Mouse (Mus musculus): Measurements from ENCODE around the gene Fbxo45. TPM values are rescaled to one million over a fixed set of nuclear protein-coding genes. Genes with fewer than 3 reads are reported as not detected.

The Fbxo45 gene
- polyA plus RNA-seq (2014; fragmentation: Nextera tagmentation; extraction: Ambion mirVana), result 11.2 and 12.4 TPM in 2 replicates

DNA sequence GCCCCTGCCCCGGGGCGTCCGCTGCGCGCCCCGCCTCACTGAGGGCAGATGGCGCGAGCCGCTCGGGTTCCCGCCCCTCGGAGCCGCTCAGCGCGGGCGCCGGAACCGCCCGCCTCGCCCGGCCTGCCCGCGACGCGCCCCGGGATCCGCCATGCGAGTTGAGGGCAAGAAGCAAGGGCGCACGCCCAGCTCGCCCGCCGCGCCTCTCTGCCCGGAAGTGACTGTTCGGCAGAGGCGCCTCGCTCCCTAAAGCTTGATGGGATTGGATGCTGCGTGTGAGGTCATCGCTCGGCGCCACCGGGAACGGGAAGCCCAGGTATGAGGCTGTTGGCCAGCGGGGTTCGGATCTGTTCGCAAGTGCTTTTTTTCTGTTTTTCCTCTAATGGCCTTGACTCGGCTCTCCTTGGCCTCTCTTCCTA is at the start of gene Fbxo45, which contains the start of gene Wdr53:
Fbxo45 (minus strand) TSS at position 207 of the 419 bp plus-strand sequence.
Wdr53 (plus strand) TSS at position 276 of the 419 bp plus-strand sequence.
- under 1% methylated on average over 47 of the region's 48 CpGs for WGBS (ENCODE audit: insufficient replicate concordance)
- Histone ChIP-seq H3K9ac (ENCODE audit: low read depth, low read length) (peak within 1 kb of the TSS; percentile 87), H3K9me3 (replicated peaks; ENCODE audit: control insufficient read depth, low read length) (no peaks in the 10 kb centered on the region), H3K4me3 (ENCODE audit: low read depth, low read length) (peak within 1 kb of the TSS; percentile 76), H3K27ac (ENCODE audit: low read depth, low read length) (peak within 1 kb of the TSS; percentile 95), H3K36me3 (ENCODE audit: control insufficient read depth, insufficient read depth, low read length) (peaks cover 2% of the 10 kb centered on the region; the same call in 1 of the 2 replicates), H3K4me1 (ENCODE audit: control insufficient read depth, insufficient read depth, low read length) (peaks cover 20% of the 10 kb centered on the region), H3K4me2 (peak within 1 kb of the TSS; percentile 60), H3K27me3 (ENCODE audit: control insufficient read depth, insufficient read depth, low read length) (no peaks in the 10 kb centered on the region)
- peak; percentile 96 for ATAC-seq (replicated peaks; ENCODE audit: insufficient number of reproducible peaks, low FRiP score, low TSS enrichment)

DNA sequence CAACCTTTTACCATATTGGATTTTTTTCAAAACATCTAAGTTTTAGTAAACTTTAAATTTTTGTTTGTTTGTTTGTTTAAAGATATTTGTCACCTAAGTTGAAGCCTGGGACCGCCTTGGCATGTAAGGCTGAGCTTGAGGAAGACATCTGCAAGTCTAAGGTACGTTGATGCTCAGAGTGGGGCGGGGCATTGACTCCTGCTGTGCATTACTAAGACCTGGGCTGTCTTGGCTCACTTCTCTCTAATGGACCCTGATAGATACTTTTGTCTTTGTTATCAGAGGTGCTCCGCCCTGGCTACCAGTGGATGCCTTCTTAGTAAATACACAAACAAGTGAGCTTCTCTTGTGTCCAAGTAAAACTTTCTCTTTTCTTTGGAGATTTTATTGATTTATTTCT is 44.9 kb upstream of the Fbxo45 start:
- 90% methylated on average over 4 of the region's 4 CpGs for WGBS (ENCODE audit: insufficient replicate concordance)
- no peak for ATAC-seq (replicated peaks; ENCODE audit: insufficient number of reproducible peaks, low FRiP score, low TSS enrichment)
- Histone ChIP-seq H3K4me1 (ENCODE audit: control insufficient read depth, insufficient read depth, low read length) (no peaks in the 10 kb centered on the region), H3K27ac (ENCODE audit: low read depth, low read length) (no peak overlapping the region), H3K4me3 (ENCODE audit: low read depth, low read length) (no peak overlapping the region), H3K27me3 (ENCODE audit: control insufficient read depth, insufficient read depth, low read length) (no peaks in the 10 kb centered on the region), H3K9ac (ENCODE audit: low read depth, low read length) (no peak overlapping the region), H3K4me2 (no peak overlapping the region), H3K36me3 (ENCODE audit: control insufficient read depth, insufficient read depth, low read length) (peaks cover 24% of the 10 kb centered on the region), H3K9me3 (replicated peaks; ENCODE audit: control insufficient read depth, low read length) (no peaks in the 10 kb centered on the region)

DNA sequence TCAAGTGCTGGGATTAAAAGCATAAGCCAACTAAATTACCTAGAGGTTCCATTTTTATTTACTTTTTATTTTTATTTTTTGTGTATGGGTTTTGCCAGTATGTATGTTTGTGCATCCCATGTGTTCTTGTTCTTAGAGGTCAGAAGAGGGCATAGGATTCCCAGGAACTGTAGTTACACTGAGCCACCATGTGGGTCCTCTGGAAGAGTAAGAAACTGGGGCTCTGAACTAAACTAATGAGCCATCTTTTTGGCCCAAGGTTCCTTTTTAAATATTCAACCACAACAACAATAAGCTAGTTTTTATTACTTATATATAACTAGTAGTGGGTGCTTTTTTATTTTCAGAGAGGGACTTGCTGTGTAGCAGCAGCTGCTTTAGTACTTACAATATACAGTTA is 35.6 kb upstream of the Fbxo45 start:
- no peak for ATAC-seq (replicated peaks; ENCODE audit: insufficient number of reproducible peaks, low FRiP score, low TSS enrichment)
- H3K9me3 ChIP-seq (replicated peaks; ENCODE audit: control insufficient read depth, low read length), result 0 out of 2 replicates have a peak, but pooled peaks cover 3% of the 10 kb centered on the region
- H3K9ac ChIP-seq (ENCODE audit: low read depth, low read length), result no peak overlapping the region
- H3K4me2 ChIP-seq, result no peak overlapping the region
- no peaks in the 10 kb centered on the region for H3K27me3 ChIP-seq (ENCODE audit: control insufficient read depth, insufficient read depth, low read length)
- no peak overlapping the region for H3K27ac ChIP-seq (ENCODE audit: low read depth, low read length)
- H3K36me3 ChIP-seq (ENCODE audit: control insufficient read depth, insufficient read depth, low read length), result peaks cover 30% of the 10 kb centered on the region
- no peak overlapping the region for H3K4me3 ChIP-seq (ENCODE audit: low read depth, low read length)
- H3K4me1 ChIP-seq (ENCODE audit: control insufficient read depth, insufficient read depth, low read length), result 0 out of 2 replicates have a peak, but pooled peaks cover 4% of the 10 kb centered on the region

DNA sequence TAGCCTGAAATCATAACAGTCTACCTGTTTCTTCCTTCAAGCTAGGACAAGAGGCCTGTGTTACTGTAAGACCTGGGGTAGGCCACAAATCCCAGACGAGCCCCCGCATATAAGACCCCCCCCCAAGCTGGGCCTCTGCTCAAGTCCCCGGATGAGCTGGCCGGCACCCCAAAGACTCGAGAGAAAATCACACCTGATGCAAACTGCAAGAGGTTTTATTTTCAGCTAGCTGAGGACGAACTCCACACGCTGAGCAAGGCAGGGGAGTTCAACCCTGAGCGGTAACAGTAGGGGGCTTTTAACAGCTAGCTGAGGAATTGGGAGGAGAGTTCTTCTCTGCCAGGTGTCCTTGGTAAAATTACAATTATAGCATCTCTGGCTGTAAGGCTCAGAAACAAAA is 33.3 kb upstream of the Fbxo45 start:
- H3K4me3 ChIP-seq (ENCODE audit: low read depth, low read length), result no peak overlapping the region
- H3K4me2 ChIP-seq, result no peak overlapping the region
- no peak overlapping the region for H3K27ac ChIP-seq (ENCODE audit: low read depth, low read length)
- no peaks in the 10 kb centered on the region for H3K27me3 ChIP-seq (ENCODE audit: control insufficient read depth, insufficient read depth, low read length)
- no peak for ATAC-seq (replicated peaks; ENCODE audit: insufficient number of reproducible peaks, low FRiP score, low TSS enrichment)
- H3K9ac ChIP-seq (ENCODE audit: low read depth, low read length), result no peak overlapping the region
- 0 out of 2 replicates have a peak, but pooled peaks cover 4% of the 10 kb centered on the region for H3K4me1 ChIP-seq (ENCODE audit: control insufficient read depth, insufficient read depth, low read length)
- WGBS (ENCODE audit: insufficient replicate concordance), result 96% methylated on average over 8 of the region's 8 CpGs
- H3K9me3 ChIP-seq (replicated peaks; ENCODE audit: control insufficient read depth, low read length), result 0 out of 2 replicates have a peak, but pooled peaks cover 3% of the 10 kb centered on the region
- peaks cover 28% of the 10 kb centered on the region for H3K36me3 ChIP-seq (ENCODE audit: control insufficient read depth, insufficient read depth, low read length)

DNA sequence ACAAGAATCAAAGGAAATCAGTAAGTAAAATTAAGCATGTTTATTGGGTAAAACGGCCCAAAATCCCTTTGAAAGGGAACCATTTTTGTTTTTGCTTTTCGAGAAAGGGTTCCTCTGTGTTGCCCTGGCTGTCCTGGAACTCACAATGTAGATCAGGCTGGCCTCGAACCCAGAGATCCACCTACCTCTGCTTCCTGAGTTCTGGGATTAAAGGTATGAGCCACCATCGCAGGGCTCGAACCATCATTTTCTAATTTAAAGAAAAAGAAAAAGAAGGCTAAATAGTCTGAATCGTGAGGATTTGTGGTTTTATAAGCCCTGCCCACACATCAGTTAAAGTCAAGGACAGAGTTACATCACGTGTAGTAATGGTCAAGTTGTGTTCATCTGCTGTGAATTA is 31.4 kb upstream of the Fbxo45 start:
- 0 out of 2 replicates have a peak, but pooled peaks cover 4% of the 10 kb centered on the region for H3K4me1 ChIP-seq (ENCODE audit: control insufficient read depth, insufficient read depth, low read length)
- no peak overlapping the region for H3K27ac ChIP-seq (ENCODE audit: low read depth, low read length)
- H3K27me3 ChIP-seq (ENCODE audit: control insufficient read depth, insufficient read depth, low read length), result no peaks in the 10 kb centered on the region
- H3K9ac ChIP-seq (ENCODE audit: low read depth, low read length), result peak overlapping the region; percentile 94
- H3K36me3 ChIP-seq (ENCODE audit: control insufficient read depth, insufficient read depth, low read length), result peaks cover 16% of the 10 kb centered on the region
- 0 out of 2 replicates have a peak, but pooled peaks cover 3% of the 10 kb centered on the region for H3K9me3 ChIP-seq (replicated peaks; ENCODE audit: control insufficient read depth, low read length)
- WGBS (ENCODE audit: insufficient replicate concordance), result 55% methylated on average over 7 of the region's 7 CpGs
- ATAC-seq (replicated peaks; ENCODE audit: insufficient number of reproducible peaks, low FRiP score, low TSS enrichment), result no peak
- H3K4me2 ChIP-seq, result peak overlapping the region; percentile 76
- H3K4me3 ChIP-seq (ENCODE audit: low read depth, low read length), result peak overlapping the region; percentile 74

DNA sequence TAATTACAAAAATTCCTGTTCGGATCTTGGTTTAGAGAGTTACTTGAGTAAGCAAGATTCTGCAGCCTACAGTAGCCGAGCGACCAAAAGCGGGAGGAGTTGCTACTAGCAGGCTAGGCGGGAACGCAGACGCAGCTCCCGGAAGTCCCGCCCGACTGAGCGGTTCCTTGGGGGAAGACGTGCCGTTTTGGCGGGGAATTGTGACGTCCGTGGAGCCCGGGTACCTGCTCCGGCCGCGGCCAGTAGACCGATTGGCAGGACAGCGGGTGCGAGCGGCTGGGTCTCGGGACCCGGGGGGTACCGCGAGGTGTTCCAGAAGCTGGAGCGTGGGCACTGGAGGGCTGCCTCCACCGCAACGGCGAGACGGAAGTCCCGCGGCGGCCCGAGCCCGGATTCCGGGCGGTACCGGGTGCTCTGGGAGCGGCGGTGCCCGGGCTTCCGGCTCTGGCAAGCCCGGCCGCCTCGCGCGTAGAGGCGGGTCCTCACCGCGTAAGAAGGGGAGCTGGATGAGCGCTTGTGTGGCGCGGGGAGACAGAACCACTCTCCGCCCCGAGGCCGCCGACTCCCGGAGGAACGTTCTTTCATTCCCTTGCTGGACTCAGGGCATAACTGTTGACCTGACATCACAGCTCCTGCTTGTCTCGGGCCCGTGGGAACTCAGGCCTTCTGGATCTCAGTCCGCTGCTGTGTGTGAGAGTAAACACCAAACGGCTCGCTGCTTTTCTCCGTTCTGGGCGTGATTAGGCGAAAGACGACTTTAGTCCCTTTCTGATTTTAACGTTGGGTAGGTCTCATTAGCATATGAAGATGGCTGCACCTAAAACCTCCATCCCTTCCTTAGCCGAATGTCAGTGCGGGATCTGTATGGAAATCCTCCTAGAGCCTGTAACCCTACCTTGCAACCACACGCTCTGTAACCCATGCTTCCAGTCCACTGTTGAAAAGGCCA is 30.6 kb upstream of the Fbxo45 start, which contains the start of gene Rnf168:
Rnf168 (plus strand) TSS at position 152 of the 949 bp plus-strand sequence.
- ATAC-seq (replicated peaks; ENCODE audit: insufficient number of reproducible peaks, low FRiP score, low TSS enrichment), result peak; percentile 86

DNA sequence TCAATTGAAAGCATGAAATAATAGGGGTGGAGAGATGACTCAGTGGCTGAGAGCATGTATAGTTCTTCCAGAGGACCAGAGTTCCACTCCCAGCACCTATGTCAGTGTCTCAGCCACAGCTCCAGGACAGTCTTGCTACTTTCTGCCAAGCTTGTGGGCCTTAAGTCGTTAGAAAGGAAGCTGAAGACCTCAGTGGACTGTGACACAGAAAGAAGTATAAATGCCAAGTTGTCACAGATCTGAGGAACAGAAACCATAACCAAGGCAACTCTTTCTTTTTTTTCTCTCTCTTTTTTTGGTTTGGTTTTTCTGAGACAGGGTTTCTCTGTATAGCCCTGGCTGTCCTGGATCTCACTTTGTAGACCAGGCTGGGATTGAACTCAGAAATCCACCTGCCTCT is 28.9 kb upstream of the Fbxo45 start:
- Histone ChIP-seq H3K4me2 (no peak overlapping the region), H3K27ac (ENCODE audit: low read depth, low read length) (no peak overlapping the region), H3K9me3 (replicated peaks; ENCODE audit: control insufficient read depth, low read length) (0 out of 2 replicates have a peak, but pooled peaks cover 3% of the 10 kb centered on the region), H3K4me3 (ENCODE audit: low read depth, low read length) (no peak overlapping the region), H3K9ac (ENCODE audit: low read depth, low read length) (no peak overlapping the region), H3K27me3 (ENCODE audit: control insufficient read depth, insufficient read depth, low read length) (no peaks in the 10 kb centered on the region), H3K4me1 (ENCODE audit: control insufficient read depth, insufficient read depth, low read length) (0 out of 2 replicates have a peak, but pooled peaks cover 4% of the 10 kb centered on the region), H3K36me3 (ENCODE audit: control insufficient read depth, insufficient read depth, low read length) (peaks cover 7% of the 10 kb centered on the region)
- ATAC-seq (replicated peaks; ENCODE audit: insufficient number of reproducible peaks, low FRiP score, low TSS enrichment), result no peak
- WGBS (ENCODE audit: insufficient replicate concordance), result 71% methylated on average over 1 of the region's 1 CpGs

More for the DNA sequence above, 30.6 kb upstream of the Fbxo45 start, which contains the start of gene Rnf168:
- Histone ChIP-seq H3K4me2 (peak within 1 kb of the TSS; percentile 76), H3K27me3 (ENCODE audit: control insufficient read depth, insufficient read depth, low read length) (no peaks in the 10 kb centered on the region), H3K4me1 (ENCODE audit: control insufficient read depth, insufficient read depth, low read length) (0 out of 2 replicates have a peak, but pooled peaks cover 4% of the 10 kb centered on the region), H3K4me3 (ENCODE audit: low read depth, low read length) (peak within 1 kb of the TSS; percentile 74), H3K9me3 (replicated peaks; ENCODE audit: control insufficient read depth, low read length) (0 out of 2 replicates have a peak, but pooled peaks cover 3% of the 10 kb centered on the region), H3K27ac (ENCODE audit: low read depth, low read length) (peak within 1 kb of the TSS; percentile 97), H3K9ac (ENCODE audit: low read depth, low read length) (peak within 1 kb of the TSS; percentile 94), H3K36me3 (ENCODE audit: control insufficient read depth, insufficient read depth, low read length) (peaks cover 10% of the 10 kb centered on the region)
- under 1% methylated on average over 75 of the region's 75 CpGs for WGBS (ENCODE audit: insufficient replicate concordance)

DNA sequence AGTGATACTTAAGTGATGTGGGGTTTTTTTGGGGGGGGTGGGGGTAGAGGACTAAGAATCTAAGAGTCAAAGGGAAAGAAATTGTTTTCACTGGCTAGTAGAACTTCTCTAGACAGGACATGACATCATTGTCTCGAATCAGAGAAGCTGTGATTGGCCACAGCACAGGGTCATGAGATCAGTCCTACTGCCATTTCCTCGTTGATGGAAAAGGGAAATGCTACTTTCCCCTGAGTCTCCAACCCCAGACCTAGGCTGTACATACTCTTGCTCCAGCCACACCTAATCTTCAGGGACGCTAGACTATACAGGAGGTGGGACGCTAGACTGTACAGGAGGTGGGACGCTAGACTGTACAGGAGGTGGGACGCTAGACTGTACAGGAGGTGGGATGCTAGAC is 28.1 kb upstream of the Fbxo45 start:
- H3K9ac ChIP-seq (ENCODE audit: low read depth, low read length), result no peak overlapping the region
- 86% methylated on average over 6 of the region's 6 CpGs for WGBS (ENCODE audit: insufficient replicate concordance)

More for the DNA sequence above, 28.1 kb upstream of the Fbxo45 start:
- Histone ChIP-seq H3K27ac (ENCODE audit: low read depth, low read length) (no peak overlapping the region), H3K9me3 (replicated peaks; ENCODE audit: control insufficient read depth, low read length) (0 out of 2 replicates have a peak, but pooled peaks cover 3% of the 10 kb centered on the region), H3K4me1 (ENCODE audit: control insufficient read depth, insufficient read depth, low read length) (0 out of 2 replicates have a peak, but pooled peaks cover 4% of the 10 kb centered on the region), H3K4me3 (ENCODE audit: low read depth, low read length) (no peak overlapping the region), H3K27me3 (ENCODE audit: control insufficient read depth, insufficient read depth, low read length) (no peaks in the 10 kb centered on the region), H3K4me2 (no peak overlapping the region), H3K36me3 (ENCODE audit: control insufficient read depth, insufficient read depth, low read length) (peaks cover 4% of the 10 kb centered on the region)
- no peak for ATAC-seq (replicated peaks; ENCODE audit: insufficient number of reproducible peaks, low FRiP score, low TSS enrichment)
